Comparison of ENCODE assay signal across 16 mouse cellular contexts in the genomic region with DNA sequence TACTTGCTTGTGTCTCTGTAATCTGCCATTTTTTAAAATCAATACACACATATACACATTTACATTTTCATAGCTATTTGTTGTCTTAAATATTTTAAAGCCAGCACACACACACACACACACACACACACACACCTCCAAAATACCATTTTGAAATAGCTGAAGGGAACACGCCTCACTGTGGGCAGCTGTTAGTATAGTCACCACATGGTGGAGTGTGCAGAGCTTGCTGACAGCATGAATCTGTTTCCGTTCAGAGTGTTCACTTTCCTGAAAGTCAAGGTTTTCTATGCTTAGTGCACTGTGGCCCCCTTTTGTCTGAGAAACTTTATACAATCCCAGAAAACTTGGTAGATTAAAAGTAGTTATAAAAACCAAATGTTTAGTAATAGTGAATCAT. TPM values are rescaled to one million over a fixed set of nuclear protein-coding genes. Genes with fewer than 3 reads are reported as not detected.
DNase-seq lines count a peak whose midpoint lies in the region; ATAC-seq and TF ChIP-seq lines count a peak whose summit lies in the region.
"Had no signal": no experiment of that assay in that cellular context is flagged by ENCODE, and none has a peak within 500 bp of the region (broad histone marks: within the 10 kb centered on the region; RNA-seq: fewer than 3 reads in every experiment).

No protein-coding gene starts in this region.

- no peaks in the 10 kb centered on the region for H3K36me3 ChIP-seq in heart, adult 2 months (ENCODE audit: control insufficient read depth, insufficient read depth, low read length)
- no peaks in the 10 kb centered on the region for H3K36me3 ChIP-seq in heart, embryonic 10.5 days
- H3K36me3 ChIP-seq in liver, embryonic 14.5 days (replicated peaks; ENCODE audit: control insufficient read depth, insufficient read depth, low read depth) = no peaks in the 10 kb centered on the region
- no peaks in the 10 kb centered on the region for H3K36me3 ChIP-seq in liver, embryonic 12.5 days
- peaks cover 0 to 21% of the 10 kb centered on the region in 2 experiments; a peak in 2 of 4 replicates for H3K36me3 ChIP-seq in MEL (ENCODE audit: control insufficient read depth in 1 of 2, insufficient read depth in 2 of 2, low read length in 2 of 2)
- H3K36me3 ChIP-seq: forebrain, embryonic 10.5 days; intestine, embryonic 15.5 days; liver, embryonic 15.5 days had no signal

- H3K27ac ChIP-seq in heart, adult 2 months = no peak overlapping the region
- no peak overlapping the region for H3K27ac ChIP-seq in heart, embryonic 10.5 days
- no peak overlapping the region for H3K27ac ChIP-seq in liver, embryonic 14.5 days
- H3K27ac ChIP-seq in liver, embryonic 12.5 days = no peak overlapping the region
- H3K27ac ChIP-seq in MEL (ENCODE audit: control insufficient read depth, low read depth, low read length) = no peak overlapping the region
- H3K27ac ChIP-seq: forebrain, embryonic 10.5 days; intestine, embryonic 15.5 days; liver, embryonic 15.5 days had no signal

- no peak for DNase-seq in heart, adult 2 months
- DNase-seq in heart, embryonic 10.5 days (ENCODE audit: low spot score) = no peak
- DNase-seq in liver, embryonic 14.5 days (ENCODE audit: low read depth in 3 of 3, low spot score in 3 of 3) = no peak
- peak; percentile 23 for DNase-seq in MEL (ENCODE audit: low read depth, low spot score)
- DNase-seq in ovary, postnatal 10 days (ENCODE audit: low spot score) = no peak
- DNase-seq: adrenal gland, postnatal 25 days; cerebellum, adult 11 months; gastrocnemius, postnatal 25 days; heart, postnatal 10 days; thymus, postnatal 25 days had no signal

- no peak for TF ChIP-seq RAD21 in MEL (IDR thresholded peaks at IDR 0.05; ENCODE audit: low read depth, low read length)

- 23% methylated on average over 2 of the region's 2 CpGs for WGBS in heart, adult 2 months
- WGBS in heart, embryonic 10.5 days = 61% methylated on average over 2 of the region's 2 CpGs
- 27% methylated on average over 2 of the region's 2 CpGs for WGBS in liver, embryonic 14.5 days (ENCODE audit: insufficient replicate concordance)
- WGBS in liver, embryonic 12.5 days (ENCODE audit: insufficient replicate concordance) = 32% methylated on average over 2 of the region's 2 CpGs

- H3K27me3 ChIP-seq in heart, adult 2 months (ENCODE audit: control insufficient read depth, insufficient read depth, low read length) = no peaks in the 10 kb centered on the region
- no peaks in the 10 kb centered on the region for H3K27me3 ChIP-seq in heart, embryonic 10.5 days (ENCODE audit: insufficient read depth, poor library complexity, severe bottlenecking)
- no peaks in the 10 kb centered on the region for H3K27me3 ChIP-seq in liver, embryonic 14.5 days (ENCODE audit: control insufficient read depth, insufficient read depth, low read length)
- no peaks in the 10 kb centered on the region for H3K27me3 ChIP-seq in liver, embryonic 12.5 days (replicated peaks)
- no peaks in the 10 kb centered on the region for H3K27me3 ChIP-seq in MEL (ENCODE audit: control insufficient read depth in 1 of 2, insufficient read depth in 2 of 2, low read length in 2 of 2)
- H3K27me3 ChIP-seq: intestine, embryonic 15.5 days; liver, embryonic 15.5 days; megakaryocyte, embryonic 14.5 days had no signal

- no peaks in the 10 kb centered on the region for H3K79me2 ChIP-seq in heart, adult 2 months (replicated peaks; ENCODE audit: control insufficient read depth, insufficient read depth, low read length)
- no peaks in the 10 kb centered on the region for H3K79me2 ChIP-seq in MEL (ENCODE audit: control insufficient read depth, insufficient read depth, low read length, poor library complexity)

- no peaks in the 10 kb centered on the region for H3K4me1 ChIP-seq in heart, adult 2 months (ENCODE audit: control insufficient read depth, insufficient read depth, low read length)
- H3K4me1 ChIP-seq in heart, embryonic 10.5 days = 0 out of 2 replicates have a peak, but pooled peaks cover 4% of the 10 kb centered on the region
- H3K4me1 ChIP-seq in liver, embryonic 14.5 days (replicated peaks; ENCODE audit: control insufficient read depth in 2 of 2, insufficient read depth in 2 of 2, low read length in 1 of 2) = no peaks in the 10 kb centered on the region
- H3K4me1 ChIP-seq in liver, embryonic 12.5 days = no peaks in the 10 kb centered on the region
- peaks cover 7 to 11% of the 10 kb centered on the region in 2 experiments; a peak in 3 of 4 replicates for H3K4me1 ChIP-seq in MEL (ENCODE audit: control insufficient read depth in 1 of 2, insufficient read depth in 2 of 2, low read length in 2 of 2)
- H3K4me1 ChIP-seq: intestine, embryonic 15.5 days; liver, embryonic 15.5 days had no signal

- no peak overlapping the region for H3K4me2 ChIP-seq in liver, embryonic 14.5 days (ENCODE audit: low read depth)
- no peak overlapping the region for H3K4me2 ChIP-seq in liver, embryonic 12.5 days
- H3K4me2 ChIP-seq: intestine, embryonic 15.5 days; liver, embryonic 15.5 days had no signal

- H3K9ac ChIP-seq in heart, adult 2 months (ENCODE audit: low read depth, low read length) = no peak overlapping the region
- no peak overlapping the region for H3K9ac ChIP-seq in liver, embryonic 14.5 days (replicated peaks)
- no peak overlapping the region for H3K9ac ChIP-seq in liver, embryonic 12.5 days
- H3K9ac ChIP-seq in MEL (ENCODE audit: control insufficient read depth, low read depth, low read length, poor library complexity, severe bottlenecking) = no peak overlapping the region
- H3K9ac ChIP-seq: intestine, embryonic 15.5 days; liver, embryonic 15.5 days had no signal

- no peak overlapping the region for H3K4me3 ChIP-seq in heart, adult 2 months
- H3K4me3 ChIP-seq in heart, embryonic 10.5 days = no peak overlapping the region
- H3K4me3 ChIP-seq in liver, embryonic 14.5 days (ENCODE audit: insufficient read depth in 1 of 2, low read depth in 2 of 2, low read length in 2 of 2) = no peak overlapping the region
- H3K4me3 ChIP-seq in liver, embryonic 12.5 days = no peak overlapping the region
- H3K4me3 ChIP-seq in MEL (ENCODE audit: control insufficient read depth in 1 of 2, insufficient read depth in 1 of 2, low read depth in 2 of 2, low read length in 2 of 2) = no peak overlapping the region
- H3K4me3 ChIP-seq: forebrain, embryonic 10.5 days; intestine, embryonic 15.5 days; liver, embryonic 15.5 days; megakaryocyte, embryonic 14.5 days had no signal

- TF ChIP-seq CTCF in heart, adult 2 months (IDR thresholded peaks at IDR 0.05) = peak; percentile 23; the same call in 1 of the 2 replicates
- TF ChIP-seq CTCF in liver, embryonic 14.5 days (IDR thresholded peaks at IDR 0.05; ENCODE audit: low read depth) = 0 out of 2 replicates have a peak, but pooled peaks have one; percentile 12
- no peak for TF ChIP-seq CTCF in MEL (IDR thresholded peaks at IDR 0.05 in 2 of 3, conservative IDR thresholded peaks at IDR 0.05 in 1 of 3; ENCODE audit: control insufficient read depth in 1 of 3, insufficient read depth in 1 of 3, low read depth in 2 of 3, low read length in 3 of 3, poor library complexity in 1 of 3, severe bottlenecking in 1 of 3)

- TF ChIP-seq EP300 in heart, adult 2 months (IDR thresholded peaks at IDR 0.05; ENCODE audit: insufficient read depth, low read depth, low read length) = no peak
- TF ChIP-seq EP300 in liver, embryonic 14.5 days (IDR thresholded peaks at IDR 0.05; ENCODE audit: low read depth) = no peak
- TF ChIP-seq EP300 in MEL (IDR thresholded peaks at IDR 0.05; ENCODE audit: low read depth in 1 of 2, low read length in 2 of 2) = no peak

- no peak for ATAC-seq in liver, embryonic 14.5 days (ENCODE audit: insufficient read depth)
- no peak for ATAC-seq in liver, embryonic 12.5 days
- ATAC-seq in granulocyte monocyte progenitor cell, adult 5-6 weeks (replicated peaks; ENCODE audit: poor library complexity, severe bottlenecking) = peak; percentile 71
- ATAC-seq: intestine, embryonic 15.5 days had no signal

- TF ChIP-seq POLR2A in heart, adult 2 months (IDR thresholded peaks at IDR 0.05; ENCODE audit: insufficient read depth, low read depth, low read length) = no peak
- TF ChIP-seq POLR2A in MEL (IDR thresholded peaks at IDR 0.05; ENCODE audit: control insufficient read depth in 1 of 2, insufficient read depth in 1 of 2, low read depth in 1 of 2, low read length in 2 of 2, poor library complexity in 1 of 2) = no peak

- no peaks in the 10 kb centered on the region for H3K9me3 ChIP-seq in heart, embryonic 10.5 days
- H3K9me3 ChIP-seq in liver, embryonic 14.5 days (ENCODE audit: control insufficient read depth, low read length) = no peaks in the 10 kb centered on the region
- H3K9me3 ChIP-seq in liver, embryonic 12.5 days (replicated peaks) = no peaks in the 10 kb centered on the region
- H3K9me3 ChIP-seq in MEL (replicated peaks; ENCODE audit: insufficient read depth, low read length) = no peaks in the 10 kb centered on the region
- H3K9me3 ChIP-seq: forebrain, embryonic 10.5 days; intestine, embryonic 15.5 days; liver, embryonic 15.5 days had no signal

- intact Hi-C loops in heart, adult 2 months (cut with DNase I) = no loop called here

RNA-seq across cellular contexts. Expression of a gene that starts 9.8 kb away (rescaled TPM):
- 10 to 100 TPM in 1 of 2 experiments, 1 to 10 TPM in 1; 8.6 to 10.0 TPM for total RNA-seq in heart, adult 2 months (2021)
- 17.0 and 26.1 TPM in 2 replicates for polyA plus RNA-seq in heart, adult 2 months (2012; rRNA removed)
- 31.0 and 32.6 TPM in 2 replicates for polyA plus RNA-seq in heart, embryonic 10.5 days (2016; fragmentation: Nextera tagmentation; extraction: Ambion mirVana)
- 8.8 and 9.0 TPM in 2 replicates for polyA plus RNA-seq in liver, embryonic 14.5 days (2012; rRNA removed)
- polyA plus RNA-seq in liver, embryonic 14.5 days (2014; fragmentation: Nextera tagmentation; extraction: Ambion mirVana) = 12.1 and 14.3 TPM in 2 replicates
- 16.6 and 17.4 TPM in 2 replicates for polyA plus RNA-seq in liver, embryonic 12.5 days (2016; fragmentation: Nextera tagmentation; extraction: Ambion mirVana)
- 17.0 and 18.3 TPM in 2 replicates for total RNA-seq in MEL (2012; rRNA removed)
- 10 to 100 TPM in 1 of 2 experiments, not detected in 1; 33.2 TPM for polyA plus RNA-seq in MEL (2012; ENCODE audit: insufficient read depth in 1 of 2, insufficient read length in 2 of 2, low read depth in 1 of 2, low replicate concordance in 2 of 2, missing spikeins in 1 of 2)
- total RNA-seq in granulocyte monocyte progenitor cell, adult 5-6 weeks (2014; fragmentation: Nextera tagmentation) = 36.0 and 38.7 TPM in 2 replicates
- total RNA-seq in granulocyte monocyte progenitor cell, adult 5-6 weeks (2017) = 34.8 and 40.6 TPM in 2 replicates

RNA-seq across cellular contexts. Expression of a gene that starts 53.4 kb away (rescaled TPM):
- 10 to 100 TPM; 17.9 to 19.0 TPM for total RNA-seq in heart, adult 2 months (2021)
- polyA plus RNA-seq in heart, adult 2 months (2012; rRNA removed) = 21.5 and 25.9 TPM in 2 replicates
- 71.1 and 101 TPM in 2 replicates for polyA plus RNA-seq in heart, embryonic 10.5 days (2016; fragmentation: Nextera tagmentation; extraction: Ambion mirVana)
- 17.6 and 23.8 TPM in 2 replicates for polyA plus RNA-seq in liver, embryonic 14.5 days (2012; rRNA removed)
- polyA plus RNA-seq in liver, embryonic 14.5 days (2014; fragmentation: Nextera tagmentation; extraction: Ambion mirVana) = 33.2 and 34.5 TPM in 2 replicates
- 57.4 and 59.9 TPM in 2 replicates for polyA plus RNA-seq in liver, embryonic 12.5 days (2016; fragmentation: Nextera tagmentation; extraction: Ambion mirVana)
- total RNA-seq in MEL (2012; rRNA removed) = 73.0 and 77.7 TPM in 2 replicates
- 100 to 1,000 TPM in 1 of 2 experiments, 10 to 100 TPM in 1; 66.5 to 154 TPM for polyA plus RNA-seq in MEL (2012; ENCODE audit: insufficient read depth in 1 of 2, insufficient read length in 2 of 2, low read depth in 1 of 2, low replicate concordance in 2 of 2, missing spikeins in 1 of 2)
- total RNA-seq in granulocyte monocyte progenitor cell, adult 5-6 weeks (2014; fragmentation: Nextera tagmentation) = 98.5 and 105 TPM in 2 replicates
- total RNA-seq in granulocyte monocyte progenitor cell, adult 5-6 weeks (2017) = 133 and 147 TPM in 2 replicates

Comparison
In these comparisons a context has a peak if more than half of its experiments do, and no peak if none do; other contexts are left out.
1. CTCF ChIP-seq: peak in heart, adult 2 months (single experiment) and liver, embryonic 14.5 days (single experiment); none in MEL (0 of 3).